Mouse (Mus musculus) heart, embryonic 11.5 days (tissue): ENCODE results near the gene Sptlc3. TPM values are rescaled to one million over a fixed set of nuclear protein-coding genes. Genes with fewer than 3 reads are reported as not detected.

ENCODE experiments used
- ATAC-seq: fragments of 200-750 bp; cut with Nextera tagmentation; replicated peaks from 2 replicates; pipeline ENCODE4 v1.8.0; 2017; ENCODE audit warnings: moderate library complexity; ENCODE audit not compliant: insufficient number of reproducible peaks, low FRiP score, low TSS enrichment
- H3K27ac ChIP-seq: fragments of 300-500 bp; sonication (generic); 2 replicates; pipeline ENCODE4 v1.5.1; 2014; ENCODE audit warnings: mild to moderate bottlenecking, low read depth, low read length
- H3K27me3 ChIP-seq: fragments of 300-500 bp; sonication (generic); 2 replicates; pipeline ENCODE4 v1.6.1; 2014; ENCODE audit warnings: mild to moderate bottlenecking, low read length, mixed read lengths; ENCODE audit not compliant: control insufficient read depth, insufficient read depth
- H3K36me3 ChIP-seq: fragments of 300-500 bp; sonication (generic); 2 replicates; pipeline ENCODE4 v1.6.1; 2014; ENCODE audit warnings: mild to moderate bottlenecking, low read length, moderate library complexity, mixed read lengths; ENCODE audit not compliant: control insufficient read depth, insufficient read depth
- H3K4me1 ChIP-seq: fragments of 300-500 bp; sonication (generic); 2 replicates; pipeline ENCODE4 v1.6.1; 2014; ENCODE audit warnings: low read length; ENCODE audit not compliant: control insufficient read depth, insufficient read depth
- H3K4me2 ChIP-seq: fragments of 300-500 bp; sonication (generic); 2 replicates; pipeline ENCODE4 v1.6.1; 2014; ENCODE audit warnings: mild to moderate bottlenecking, moderate library complexity
- H3K4me3 ChIP-seq: fragments of 300-500 bp; sonication (generic); 2 replicates; pipeline ENCODE4 v1.5.1; 2014; ENCODE audit warnings: low read depth, low read length
- H3K9ac ChIP-seq: fragments of 300-500 bp; sonication (generic); 2 replicates; pipeline ENCODE4 v1.6.1; 2014; ENCODE audit warnings: mild to moderate bottlenecking, low read depth, low read length, moderate library complexity
- H3K9me3 ChIP-seq: fragments of 300-500 bp; sonication (generic); replicated peaks from 2 replicates; pipeline ENCODE4 v1.6.1; 2016; ENCODE audit warnings: low read length; ENCODE audit not compliant: control insufficient read depth
- WGBS: fragments of 180-500 bp; shearing (Covaris S2); extraction: QIAGEN DNeasy Blood & Tissue Kit; methylation state at CpG from one replicate; pipeline ENCODE4 v1.1.7; 2014; ENCODE audit not compliant: insufficient replicate concordance; 5-methylcytosine and 5-hydroxymethylcytosine counted together
- polyA plus RNA-seq: library from polyadenylated mRNA; unstranded; fragments of >200 nt; fragmentation: Nextera tagmentation; extraction: Ambion mirVana; gene quantifications from 2 replicates; pipeline ENCODE4 v1.2.1, GENCODE M21; 2014

Sptlc3 gene
- not detected in 2 replicates for polyA plus RNA-seq

- H3K27ac ChIP-seq = no peak within 1 kb of the TSS
- no peaks in the 10 kb centered on the region for H3K27me3 ChIP-seq
- H3K4me2 ChIP-seq = no peak within 1 kb of the TSS
- H3K36me3 ChIP-seq = no peaks in the 10 kb centered on the region
- 54% methylated on average over 5 of the region's 5 CpGs for WGBS
- no peak for ATAC-seq
- H3K4me1 ChIP-seq = no peaks in the 10 kb centered on the region
- no peaks in the 10 kb centered on the region for H3K9me3 ChIP-seq
- H3K9ac ChIP-seq = no peak within 1 kb of the TSS
- H3K4me3 ChIP-seq = no peak within 1 kb of the TSS
Observed at GRCm38 (mm10) chr2:139493836-139494235, at the start of gene Sptlc3. Sptlc3 (plus strand) TSS chr2:139493913.

DNA sequence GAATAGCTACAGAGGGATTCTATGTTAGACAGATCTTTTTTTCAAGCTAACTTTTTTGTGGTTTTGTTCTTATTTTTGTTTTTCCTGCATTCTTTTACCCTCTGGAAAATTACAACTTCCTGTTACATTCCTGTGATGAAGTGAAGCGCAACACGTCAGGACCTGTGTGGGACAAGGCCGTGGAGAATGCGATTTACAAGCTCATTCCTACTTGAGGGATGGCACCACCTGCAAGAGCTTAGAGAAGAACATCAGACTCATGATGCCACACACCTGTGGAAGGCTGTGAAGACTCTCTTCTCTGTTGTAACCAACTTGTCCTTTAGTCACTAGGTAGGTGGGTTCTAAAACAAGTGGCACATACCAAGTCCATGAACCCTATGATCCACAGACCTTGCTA, 26.0 kb upstream of the Sptlc3 start:
- H3K4me1 ChIP-seq = no peaks in the 10 kb centered on the region
- ATAC-seq = no peak
- 76% methylated on average over 4 of the region's 4 CpGs for WGBS

DNA sequence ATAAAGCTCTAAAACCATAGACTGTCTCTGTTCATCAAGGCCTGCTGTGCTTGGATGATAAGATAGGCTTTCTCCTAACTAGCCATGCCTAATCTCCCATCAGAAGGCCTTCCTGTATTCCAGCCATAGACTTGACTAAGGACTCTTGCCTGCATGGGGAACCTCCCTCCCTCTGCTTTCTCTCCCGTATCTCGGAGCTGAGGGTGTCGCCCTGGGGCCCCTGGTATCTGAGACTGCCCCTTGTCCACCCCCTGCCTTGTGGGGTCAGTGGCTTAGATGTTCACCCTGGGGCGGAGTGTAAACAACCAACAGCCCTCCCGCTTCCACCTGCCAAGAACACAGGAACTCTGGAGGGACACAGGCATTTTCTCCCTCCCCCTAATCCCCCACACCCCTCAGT, 5.0 kb upstream of the Sptlc3 start:
- no peak overlapping the region for H3K27ac ChIP-seq
- H3K36me3 ChIP-seq = no peaks in the 10 kb centered on the region
- no peaks in the 10 kb centered on the region for H3K9me3 ChIP-seq
- no peak overlapping the region for H3K4me3 ChIP-seq
- H3K4me2 ChIP-seq = no peak overlapping the region
- H3K27me3 ChIP-seq = no peaks in the 10 kb centered on the region
- no peaks in the 10 kb centered on the region for H3K4me1 ChIP-seq
- WGBS = 39% methylated on average over 5 of the region's 5 CpGs
- H3K9ac ChIP-seq = no peak overlapping the region
- peak; percentile 94 for ATAC-seq

More for the DNA sequence above, 26.0 kb upstream of the Sptlc3 start:
- Histone ChIP-seq H3K27me3 (no peaks in the 10 kb centered on the region), H3K9ac (no peak overlapping the region), H3K4me2 (no peak overlapping the region), H3K36me3 (no peaks in the 10 kb centered on the region), H3K27ac (no peak overlapping the region), H3K4me3 (no peak overlapping the region), H3K9me3 (no peaks in the 10 kb centered on the region)

DNA sequence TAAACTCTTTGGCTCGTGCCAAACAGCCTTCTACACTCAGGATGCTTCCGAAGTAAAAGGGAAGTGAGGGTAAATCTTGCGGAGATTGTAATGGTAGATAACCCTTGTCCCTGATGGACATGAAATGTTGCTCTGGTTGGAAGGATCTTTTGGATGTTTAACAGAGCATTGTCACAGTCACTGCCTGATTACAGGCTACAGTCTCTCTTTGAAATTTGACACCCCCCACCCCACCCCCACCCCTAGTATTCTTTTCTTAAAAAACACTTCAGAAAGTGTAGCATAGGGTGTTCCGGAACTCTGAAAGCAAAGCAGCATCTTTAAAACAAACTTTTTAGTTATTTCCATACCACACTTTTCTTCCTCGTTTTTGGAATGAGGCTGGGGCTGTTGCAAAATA, 916 bp downstream of the Sptlc3 start:
- H3K4me3 ChIP-seq = no peak overlapping the region
- H3K9me3 ChIP-seq = no peaks in the 10 kb centered on the region
- no peak overlapping the region for H3K27ac ChIP-seq
- H3K36me3 ChIP-seq = no peaks in the 10 kb centered on the region
- no peak overlapping the region for H3K9ac ChIP-seq
- ATAC-seq = no peak
- no peaks in the 10 kb centered on the region for H3K27me3 ChIP-seq
- no peak overlapping the region for H3K4me2 ChIP-seq
- no peaks in the 10 kb centered on the region for H3K4me1 ChIP-seq
- 23% methylated on average over 5 of the region's 5 CpGs for WGBS

DNA sequence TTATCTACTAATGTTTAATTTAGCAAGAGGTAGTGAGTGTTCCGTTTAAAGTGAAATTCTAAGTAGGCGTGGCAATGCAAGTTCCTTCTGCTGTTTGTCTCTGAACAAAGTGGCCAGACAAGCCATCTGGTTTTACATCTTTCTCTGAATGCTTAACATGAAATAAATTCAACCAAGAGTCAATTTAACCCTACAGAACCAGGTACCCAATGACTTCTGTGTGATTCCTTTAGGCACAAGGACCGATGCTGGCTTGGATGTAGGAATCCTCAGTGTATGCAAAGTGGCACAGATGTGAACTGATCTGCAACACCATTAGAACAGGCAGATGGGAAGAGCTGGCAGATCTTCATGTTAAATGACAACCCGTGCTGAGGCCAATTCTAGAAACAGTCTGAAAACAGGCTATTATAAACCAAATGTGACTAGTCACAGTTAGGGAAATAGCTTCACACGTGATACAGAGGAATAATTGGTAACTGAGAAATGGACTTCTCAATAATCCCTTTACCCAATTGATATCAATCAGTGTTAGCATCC, 68.3 kb downstream of the Sptlc3 start:
- H3K36me3 ChIP-seq = no peaks in the 10 kb centered on the region
- no peak overlapping the region for H3K9ac ChIP-seq
- WGBS = 70% methylated on average over 5 of the region's 5 CpGs
- H3K4me3 ChIP-seq = no peak overlapping the region
- H3K27ac ChIP-seq = no peak overlapping the region
- H3K4me2 ChIP-seq = no peak overlapping the region
- no peaks in the 10 kb centered on the region for H3K4me1 ChIP-seq
- no peaks in the 10 kb centered on the region for H3K9me3 ChIP-seq
- H3K27me3 ChIP-seq = no peaks in the 10 kb centered on the region
- no peak for ATAC-seq

- Histone ChIP-seq H3K4me3 (no peak overlapping the region), H3K36me3 (no peaks in the 10 kb centered on the region), H3K9me3 (no peaks in the 10 kb centered on the region), H3K27ac (no peak overlapping the region), H3K4me1 (no peaks in the 10 kb centered on the region), H3K4me2 (no peak overlapping the region), H3K9ac (no peak overlapping the region), H3K27me3 (no peaks in the 10 kb centered on the region)
- no peak for ATAC-seq
- 6% methylated on average over 3 of the region's 3 CpGs for WGBS
Observed at GRCm38 (mm10) chr2:139579280-139579679, 85.6 kb downstream of the Sptlc3 start.

- H3K9me3 ChIP-seq = no peaks in the 10 kb centered on the region
- H3K27me3 ChIP-seq = no peaks in the 10 kb centered on the region
- 46% methylated on average over 6 of the region's 6 CpGs for WGBS
- H3K9ac ChIP-seq = no peak overlapping the region
- no peak for ATAC-seq
- H3K4me2 ChIP-seq = no peak overlapping the region
- no peaks in the 10 kb centered on the region for H3K4me1 ChIP-seq
- H3K27ac ChIP-seq = no peak overlapping the region
- no peaks in the 10 kb centered on the region for H3K36me3 ChIP-seq
- no peak overlapping the region for H3K4me3 ChIP-seq
Observed at GRCm38 (mm10) chr2:139582766-139583165, 89.1 kb downstream of the Sptlc3 start.

DNA sequence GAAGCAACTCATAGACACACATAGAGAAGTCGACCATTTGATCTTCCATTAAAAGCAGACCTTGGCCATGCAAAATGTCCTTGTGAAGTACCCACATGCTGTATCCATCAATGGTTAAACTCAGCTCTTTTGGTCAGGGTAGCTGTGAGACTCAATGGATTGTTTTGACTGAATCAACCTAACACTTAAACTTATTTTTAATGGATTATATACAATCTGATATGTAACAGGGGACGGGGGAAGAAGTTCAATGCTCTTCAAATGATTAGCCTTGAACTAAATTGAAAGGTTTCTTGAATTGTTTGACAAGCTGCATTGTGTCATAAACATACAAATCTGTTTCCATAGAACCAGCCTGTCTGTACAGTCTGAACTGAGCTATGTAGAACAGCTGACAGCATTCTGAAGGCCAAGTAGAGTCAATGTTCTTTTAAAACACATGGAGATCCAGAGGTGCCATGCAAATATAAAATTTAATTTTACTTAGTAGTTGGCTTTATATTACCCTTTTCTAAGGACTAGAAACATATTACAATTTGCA, 94.0 kb downstream of the Sptlc3 start:
- H3K27ac ChIP-seq = no peak overlapping the region
- 77% methylated on average over 2 of the region's 2 CpGs for WGBS
- ATAC-seq = no peak

GRCm38 (mm10) chr2:139589905-139590304, 96.2 kb downstream of the Sptlc3 start:
- Histone ChIP-seq H3K36me3 (no peaks in the 10 kb centered on the region), H3K9me3 (no peaks in the 10 kb centered on the region), H3K9ac (no peak overlapping the region), H3K4me2 (no peak overlapping the region), H3K27ac (no peak overlapping the region), H3K4me3 (no peak overlapping the region), H3K27me3 (no peaks in the 10 kb centered on the region), H3K4me1 (no peaks in the 10 kb centered on the region)
- 40% methylated on average over 4 of the region's 4 CpGs for WGBS
- no peak for ATAC-seq

More for the DNA sequence above, 94.0 kb downstream of the Sptlc3 start:
- Histone ChIP-seq H3K4me2 (no peak overlapping the region), H3K4me3 (no peak overlapping the region), H3K9ac (no peak overlapping the region), H3K4me1 (no peaks in the 10 kb centered on the region), H3K9me3 (no peaks in the 10 kb centered on the region), H3K27me3 (no peaks in the 10 kb centered on the region), H3K36me3 (no peaks in the 10 kb centered on the region)
